Mouse (Mus musculus) midbrain, embryonic 16.5 days (tissue): ENCODE data around the gene C2cd6. TPM values are rescaled to one million over a fixed set of nuclear protein-coding genes. Genes with fewer than 3 reads are reported as not detected.

Experiments
- ATAC-seq: fragments of 200-750 bp; cut with Nextera tagmentation; 2 replicates; pipeline ENCODE4 v1.8.0; 2017; ENCODE audit warnings: moderate TSS enrichment
- H3K27ac ChIP-seq: fragments of 300-500 bp; sonication (generic); 2 replicates; pipeline ENCODE4 v1.5.1; 2014; ENCODE audit warnings: mild to moderate bottlenecking, low read length, mixed read lengths
- H3K27me3 ChIP-seq: fragments of 300-500 bp; sonication (generic); 2 replicates; pipeline ENCODE4 v1.6.1; 2014; ENCODE audit warnings: low read depth, low read length, mixed read lengths; ENCODE audit not compliant: control insufficient read depth, insufficient read depth
- H3K36me3 ChIP-seq: fragments of 300-500 bp; sonication (generic); 2 replicates; pipeline ENCODE4 v1.6.1; 2014; ENCODE audit warnings: mild to moderate bottlenecking, low read length, moderate library complexity, mixed read lengths; ENCODE audit not compliant: control insufficient read depth, insufficient read depth
- H3K4me1 ChIP-seq: fragments of 300-500 bp; sonication (generic); 2 replicates; pipeline ENCODE4 v1.6.1; 2014; ENCODE audit warnings: mild to moderate bottlenecking, low read length, mixed read lengths; ENCODE audit not compliant: control insufficient read depth, insufficient read depth
- H3K4me2 ChIP-seq: fragments of 300-500 bp; sonication (generic); 2 replicates; pipeline ENCODE4 v1.6.1; 2014; ENCODE audit warnings: mild to moderate bottlenecking, low read length, mixed read lengths
- H3K4me3 ChIP-seq: fragments of 300-500 bp; sonication (generic); 2 replicates; pipeline ENCODE4 v1.5.1; 2014; ENCODE audit warnings: low read depth, mild to moderate bottlenecking, low read length, moderate library complexity, mixed read lengths
- H3K9ac ChIP-seq: fragments of 300-500 bp; sonication (generic); 2 replicates; pipeline ENCODE4 v1.6.1; 2014; ENCODE audit warnings: low read depth, low read length, mixed read lengths
- H3K9me3 ChIP-seq: fragments of 300-500 bp; sonication (generic); replicated peaks from 2 replicates; pipeline ENCODE4 v1.6.1; 2014; ENCODE audit warnings: mild to moderate bottlenecking, low read length, mixed read lengths; ENCODE audit not compliant: control insufficient read depth, poor library complexity, severe bottlenecking
- WGBS: fragments of 180-500 bp; shearing (Covaris S2); extraction: QIAGEN DNeasy Blood & Tissue Kit; methylation state at CpG from one replicate; pipeline ENCODE4 v1.1.7; 2014; 5-methylcytosine and 5-hydroxymethylcytosine counted together
- polyA plus RNA-seq: library from polyadenylated mRNA; unstranded; fragments of >200 nt; fragmentation: Nextera tagmentation; extraction: Ambion mirVana; gene quantifications from 2 replicates; pipeline ENCODE4 v1.2.1, GENCODE M21; 2015

C2cd6 gene
- polyA plus RNA-seq, 1 experiment from 2014 or later = not detected

DNA sequence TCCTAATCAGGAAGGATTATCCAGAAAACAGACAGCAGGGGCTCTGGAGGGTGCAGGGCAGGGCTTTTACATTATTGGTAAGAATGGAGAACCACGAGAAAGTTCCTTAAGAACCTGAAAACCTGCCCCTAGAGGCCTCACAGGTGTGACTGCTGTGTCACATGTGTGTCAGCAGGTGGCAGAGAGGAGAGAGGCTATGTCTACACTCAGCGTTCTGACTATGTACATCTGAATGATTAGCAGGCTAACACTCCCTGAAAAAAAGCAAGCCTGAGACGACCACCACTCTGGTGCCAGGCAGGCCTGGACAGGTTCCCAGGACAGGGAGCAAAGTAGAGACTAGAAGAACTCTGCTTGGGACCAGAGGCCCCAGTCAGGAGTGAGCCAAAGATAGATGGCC, 23.8 kb downstream of the C2cd6 start:
- no peak for ATAC-seq
- no peaks in the 10 kb centered on the region for H3K36me3 ChIP-seq
- no peak overlapping the region for H3K9ac ChIP-seq
- no peaks in the 10 kb centered on the region for H3K4me1 ChIP-seq
- H3K4me3 ChIP-seq = no peak overlapping the region
- no peak overlapping the region for H3K4me2 ChIP-seq
- H3K27me3 ChIP-seq = no peaks in the 10 kb centered on the region
- WGBS = 37% methylated on average over 3 of the region's 3 CpGs
- no peaks in the 10 kb centered on the region for H3K9me3 ChIP-seq
- H3K27ac ChIP-seq = no peak overlapping the region

DNA sequence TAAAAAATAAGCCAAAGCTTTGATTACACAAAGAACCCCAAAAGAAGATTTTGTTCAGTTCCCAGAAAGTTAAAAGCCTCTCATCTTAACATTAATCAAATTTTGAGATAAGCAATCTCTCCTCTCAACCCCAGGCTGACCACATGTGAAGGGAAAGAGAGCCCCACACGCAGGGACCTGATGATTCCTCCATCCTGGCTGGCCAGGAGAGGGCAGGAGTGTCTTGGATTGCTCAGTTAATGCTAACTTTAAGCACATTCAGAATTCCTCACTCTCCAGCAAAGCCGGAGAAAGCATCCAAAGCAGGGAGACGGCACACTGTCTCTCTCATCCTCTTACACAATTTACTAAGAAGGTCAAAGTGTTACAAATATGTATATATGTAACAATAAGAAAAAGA, 26.7 kb downstream of the C2cd6 start:
- Histone ChIP-seq H3K9ac (no peak overlapping the region), H3K9me3 (no peaks in the 10 kb centered on the region), H3K4me3 (no peak overlapping the region), H3K27me3 (no peaks in the 10 kb centered on the region), H3K4me1 (no peaks in the 10 kb centered on the region), H3K4me2 (no peak overlapping the region), H3K36me3 (no peaks in the 10 kb centered on the region), H3K27ac (no peak overlapping the region)
- no peak for ATAC-seq
- 4% methylated on average over 3 of the region's 3 CpGs for WGBS

DNA sequence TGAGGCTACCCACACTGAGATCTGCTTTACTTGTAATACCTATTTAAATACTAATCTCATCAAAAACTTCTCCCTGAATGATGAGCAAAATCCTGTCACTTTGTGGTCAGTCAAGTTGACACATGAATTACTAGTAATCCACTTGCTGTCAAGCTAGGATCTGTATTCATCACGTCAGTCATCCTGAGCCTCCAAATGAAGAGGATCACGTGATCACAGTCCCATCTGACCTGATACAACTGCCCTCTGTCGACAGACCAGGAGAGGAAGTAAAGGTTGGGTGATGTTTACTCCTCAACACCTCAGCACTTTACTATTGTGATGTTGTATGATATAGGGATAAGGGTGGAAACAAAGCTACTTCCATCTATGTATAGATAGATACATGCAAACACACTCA, 31.0 kb downstream of the C2cd6 start:
- Histone ChIP-seq H3K4me3 (no peak overlapping the region), H3K36me3 (no peaks in the 10 kb centered on the region), H3K4me2 (no peak overlapping the region), H3K9me3 (no peaks in the 10 kb centered on the region), H3K27me3 (no peaks in the 10 kb centered on the region), H3K4me1 (no peaks in the 10 kb centered on the region), H3K27ac (no peak overlapping the region), H3K9ac (no peak overlapping the region)
- no peak for ATAC-seq
- WGBS = 54% methylated on average over 3 of the region's 3 CpGs

DNA sequence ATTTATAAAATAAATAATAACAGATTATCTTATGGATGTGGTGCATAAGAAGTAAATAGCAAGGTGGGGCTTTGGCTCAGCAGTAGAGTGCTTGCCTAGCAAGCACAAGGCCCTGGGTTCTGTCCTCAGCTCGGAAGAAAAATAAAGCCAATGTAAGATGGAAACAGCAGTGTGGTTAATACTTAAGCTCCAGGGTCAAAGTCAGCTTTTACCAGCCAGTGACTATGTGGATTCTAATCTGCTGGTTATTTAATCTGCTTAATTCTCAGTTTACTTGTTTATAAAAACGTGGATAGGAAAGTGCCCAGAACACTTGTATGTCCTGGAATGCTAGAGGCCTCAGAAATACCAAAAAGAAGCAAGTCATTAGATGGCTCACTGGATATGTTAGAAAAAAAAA, 37.7 kb downstream of the C2cd6 start:
- Histone ChIP-seq H3K9me3 (no peaks in the 10 kb centered on the region), H3K4me1 (no peaks in the 10 kb centered on the region), H3K27me3 (no peaks in the 10 kb centered on the region), H3K36me3 (no peaks in the 10 kb centered on the region), H3K4me3 (no peak overlapping the region), H3K27ac (no peak overlapping the region), H3K9ac (no peak overlapping the region), H3K4me2 (no peak overlapping the region)
- WGBS = 66% methylated on average over 2 of the region's 2 CpGs
- no peak for ATAC-seq

DNA sequence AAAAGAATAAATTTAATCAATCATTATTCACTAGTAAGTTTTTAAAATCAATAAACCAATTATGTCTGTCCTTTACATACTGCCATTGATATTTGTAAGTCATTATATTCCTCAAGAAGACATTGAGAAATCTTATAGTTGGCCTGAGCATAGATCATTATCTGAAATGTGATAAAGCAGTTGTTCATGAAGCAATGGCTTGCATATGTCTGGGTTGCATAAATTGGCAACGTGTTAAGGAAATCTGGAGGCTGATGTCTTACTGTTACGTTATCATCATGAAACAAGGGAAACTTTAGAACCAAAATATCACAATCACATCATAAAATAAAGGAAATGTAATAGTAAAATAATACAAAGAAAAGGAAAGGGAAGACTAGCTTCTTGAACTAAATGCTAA, 43.4 kb downstream of the C2cd6 start:
- WGBS = 81% methylated on average over 2 of the region's 2 CpGs
- no peaks in the 10 kb centered on the region for H3K4me1 ChIP-seq
- H3K4me3 ChIP-seq = no peak overlapping the region
- H3K36me3 ChIP-seq = no peaks in the 10 kb centered on the region
- no peaks in the 10 kb centered on the region for H3K9me3 ChIP-seq
- H3K9ac ChIP-seq = no peak overlapping the region
- H3K27me3 ChIP-seq = no peaks in the 10 kb centered on the region
- H3K4me2 ChIP-seq = no peak overlapping the region
- no peak for ATAC-seq
- no peak overlapping the region for H3K27ac ChIP-seq

DNA sequence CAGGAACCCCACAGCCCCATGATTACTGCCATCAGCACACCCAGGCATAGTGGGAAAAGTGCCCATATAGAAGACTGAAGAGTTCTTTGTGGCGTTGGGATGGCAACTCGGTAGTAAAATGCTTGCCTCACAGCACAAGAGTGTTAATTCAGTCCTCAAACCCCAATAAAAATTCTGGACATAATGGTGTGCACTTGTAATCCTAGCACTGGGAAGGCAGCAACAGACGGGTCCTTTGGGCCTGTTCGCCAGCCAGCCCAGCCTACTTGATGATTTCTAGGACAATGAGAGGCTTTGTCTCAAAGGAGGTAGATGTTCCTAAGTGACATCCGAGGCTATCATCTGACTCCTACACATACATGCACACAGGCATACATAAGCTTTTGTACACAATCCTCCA, 57.0 kb downstream of the C2cd6 start:
- Histone ChIP-seq H3K27me3 (no peaks in the 10 kb centered on the region), H3K4me1 (no peaks in the 10 kb centered on the region), H3K9ac (no peak overlapping the region), H3K4me2 (no peak overlapping the region), H3K4me3 (no peak overlapping the region), H3K36me3 (no peaks in the 10 kb centered on the region), H3K27ac (no peak overlapping the region), H3K9me3 (no peaks in the 10 kb centered on the region)
- ATAC-seq = no peak
- 73% methylated on average over 5 of the region's 5 CpGs for WGBS

DNA sequence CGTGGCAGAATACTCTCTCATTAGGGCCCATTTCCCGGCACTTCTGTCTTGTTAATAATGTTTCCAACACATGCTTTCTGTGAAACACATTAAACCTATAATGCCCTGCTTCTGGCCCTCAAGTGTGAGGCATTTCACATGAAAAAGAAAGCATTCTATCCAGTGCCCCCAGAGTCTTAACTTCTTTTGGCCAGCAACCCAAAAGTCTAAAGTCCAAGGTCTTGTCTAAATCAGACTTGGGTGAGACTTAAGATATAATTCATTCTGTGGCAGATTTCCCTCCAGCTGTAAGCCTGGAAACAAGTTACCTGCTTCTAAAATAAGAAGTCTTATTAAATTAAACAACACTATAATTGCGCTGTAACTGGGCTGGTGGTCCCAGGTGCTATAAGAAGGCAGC, 73.1 kb downstream of the C2cd6 start:
- no peak for ATAC-seq
- Histone ChIP-seq H3K27me3 (no peaks in the 10 kb centered on the region), H3K36me3 (no peaks in the 10 kb centered on the region), H3K4me1 (no peaks in the 10 kb centered on the region), H3K27ac (no peak overlapping the region), H3K9ac (no peak overlapping the region), H3K4me3 (no peak overlapping the region), H3K9me3 (no peaks in the 10 kb centered on the region), H3K4me2 (no peak overlapping the region)
- 75% methylated on average over 3 of the region's 3 CpGs for WGBS

DNA sequence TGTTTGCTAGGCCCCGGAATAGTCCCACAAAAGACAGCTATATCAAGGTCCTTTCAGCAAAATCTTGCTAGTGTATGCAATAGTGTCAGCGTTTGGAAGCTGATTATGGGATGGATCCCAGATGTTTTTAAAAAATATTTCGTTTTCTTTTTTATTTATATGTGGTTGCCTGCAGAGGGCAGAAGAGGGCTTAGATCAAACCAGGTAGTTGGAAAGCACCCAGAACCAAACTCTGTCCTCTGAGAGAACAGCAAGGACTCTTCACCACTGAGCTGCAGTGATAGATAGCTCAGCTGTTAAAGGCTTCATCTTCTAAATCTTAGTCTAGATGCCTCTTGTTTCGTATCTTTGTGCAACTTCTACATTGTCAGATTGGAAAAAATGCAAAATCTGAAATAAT, 85.5 kb downstream of the C2cd6 start:
- Histone ChIP-seq H3K27ac (no peak overlapping the region), H3K36me3 (no peaks in the 10 kb centered on the region), H3K4me1 (no peaks in the 10 kb centered on the region), H3K4me3 (no peak overlapping the region), H3K4me2 (no peak overlapping the region), H3K27me3 (no peaks in the 10 kb centered on the region), H3K9me3 (no peaks in the 10 kb centered on the region), H3K9ac (no peak overlapping the region)
- ATAC-seq = no peak
- 50% methylated on average over 4 of the region's 4 CpGs for WGBS
